Mouse (Mus musculus) left cerebral cortex, adult 8-10 months (tissue): ENCODE results near the gene Lcn9. TPM values are rescaled to one million over a fixed set of nuclear protein-coding genes. Genes with fewer than 3 reads are reported as not detected.

Source experiments
- DNase-seq, 2 experiments: peaks; one replicate each; pipeline ENCODE4 v3.0.0; 2022; ENCODE audit warnings: low spot score in 2 of 2
- total RNA-seq, 4 experiments: library from RNA; stranded (reverse); gene quantifications; 2 replicates each; pipeline ENCODE4 v1.2.4; 2022

The Lcn9 gene
- total RNA-seq, 4 experiments from 2014 or later: not detected

DNA sequence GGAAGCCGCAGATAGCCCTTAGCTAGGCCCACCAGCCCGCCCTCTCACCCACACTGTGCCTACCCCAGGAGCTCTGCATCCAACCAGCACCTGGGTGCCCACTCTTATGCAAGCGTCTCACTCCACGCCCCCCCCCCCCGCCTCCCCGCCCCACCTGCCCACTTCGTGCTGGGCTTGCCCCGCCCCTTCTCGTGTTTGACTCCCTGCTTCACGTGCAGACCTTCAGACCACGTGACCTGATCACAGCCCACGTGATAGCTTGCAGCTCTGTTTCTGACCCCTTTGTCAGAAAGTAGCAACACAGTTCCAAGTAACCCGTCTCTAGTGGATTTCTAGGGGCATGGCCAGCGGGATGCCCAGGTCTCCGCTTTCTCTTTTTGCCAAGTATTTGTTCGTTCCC is 24.3 kb downstream of the Lcn9 start, which contains the start of gene Sohlh1:
TSS of gene Sohlh1 (minus strand) at position 23 of the 400 bp plus-strand sequence.
- no peak for DNase-seq

DNA sequence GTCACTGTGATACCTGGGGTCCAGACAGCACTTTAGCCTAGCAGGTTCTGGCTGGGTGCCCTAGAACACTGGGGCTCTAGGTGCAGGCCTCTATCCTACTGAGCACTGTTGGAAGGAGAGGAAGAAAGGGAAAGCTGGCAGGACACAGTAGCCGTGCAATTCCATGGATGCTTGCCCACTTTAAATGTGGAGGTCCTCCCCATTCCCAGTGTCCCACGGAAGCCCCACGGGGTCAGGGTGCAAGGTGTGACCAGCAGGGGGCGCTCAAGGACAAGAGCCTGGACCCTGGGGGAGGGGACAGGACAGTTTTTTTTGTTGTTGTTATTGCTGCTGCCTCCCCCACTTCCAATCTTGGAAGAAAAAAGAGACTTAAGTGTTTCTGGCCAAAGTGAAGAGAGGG is 27.4 kb downstream of the Lcn9 start:
- no peak for DNase-seq

GRCm38 (mm10) chr2:25852626-25853025 is 29.7 kb downstream of the Lcn9 start:
- peak in 1 of 2 experiments; percentile 55 for DNase-seq

DNA sequence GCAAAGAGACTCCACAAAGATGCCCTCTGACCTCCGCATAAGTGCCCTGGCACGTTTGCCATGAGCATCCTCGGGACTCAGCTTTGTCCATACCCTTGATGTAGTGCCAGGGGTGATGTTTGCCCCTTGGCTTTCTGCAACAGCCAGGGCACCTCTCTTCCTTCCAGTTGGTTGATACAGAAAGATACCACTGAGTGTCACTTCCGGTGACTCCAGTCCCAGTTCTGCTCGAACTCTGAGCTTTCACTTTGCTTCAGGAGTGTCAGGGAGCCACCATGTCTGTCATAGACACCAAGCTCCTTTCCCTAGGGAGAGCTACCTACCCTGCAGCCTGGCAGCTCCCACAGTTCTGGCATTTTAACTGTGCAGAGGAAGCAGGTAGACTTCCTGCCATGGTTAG is 31.0 kb downstream of the Lcn9 start:
- DNase-seq: no peak

DNA sequence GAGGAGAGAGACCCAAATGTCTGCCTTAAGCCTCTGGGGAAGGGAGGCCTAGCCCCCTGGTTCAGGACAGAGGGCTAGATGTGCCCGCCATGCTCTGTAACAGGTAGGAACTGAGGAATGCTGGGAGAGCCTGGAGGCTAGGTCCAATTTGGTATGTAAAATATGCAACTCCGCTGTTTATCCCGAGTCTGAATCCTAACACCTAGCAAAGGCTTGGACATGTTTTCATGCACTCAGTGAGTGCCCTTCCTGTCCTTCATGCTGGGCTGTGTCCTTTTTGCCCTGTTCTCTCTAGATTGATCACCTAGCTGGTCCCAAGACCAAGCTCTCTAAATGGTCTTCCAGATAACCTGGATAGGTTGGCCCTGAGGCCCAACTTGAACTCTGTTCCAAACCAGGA is 36.9 kb downstream of the Lcn9 start:
- DNase-seq: no peak

GRCm38 (mm10) chr2:25862038-25862437 is 39.1 kb downstream of the Lcn9 start:
- no peak for DNase-seq

- no peak for DNase-seq
Observed at GRCm38 (mm10) chr2:25862696-25863270, 39.8 kb downstream of the Lcn9 start.

DNA sequence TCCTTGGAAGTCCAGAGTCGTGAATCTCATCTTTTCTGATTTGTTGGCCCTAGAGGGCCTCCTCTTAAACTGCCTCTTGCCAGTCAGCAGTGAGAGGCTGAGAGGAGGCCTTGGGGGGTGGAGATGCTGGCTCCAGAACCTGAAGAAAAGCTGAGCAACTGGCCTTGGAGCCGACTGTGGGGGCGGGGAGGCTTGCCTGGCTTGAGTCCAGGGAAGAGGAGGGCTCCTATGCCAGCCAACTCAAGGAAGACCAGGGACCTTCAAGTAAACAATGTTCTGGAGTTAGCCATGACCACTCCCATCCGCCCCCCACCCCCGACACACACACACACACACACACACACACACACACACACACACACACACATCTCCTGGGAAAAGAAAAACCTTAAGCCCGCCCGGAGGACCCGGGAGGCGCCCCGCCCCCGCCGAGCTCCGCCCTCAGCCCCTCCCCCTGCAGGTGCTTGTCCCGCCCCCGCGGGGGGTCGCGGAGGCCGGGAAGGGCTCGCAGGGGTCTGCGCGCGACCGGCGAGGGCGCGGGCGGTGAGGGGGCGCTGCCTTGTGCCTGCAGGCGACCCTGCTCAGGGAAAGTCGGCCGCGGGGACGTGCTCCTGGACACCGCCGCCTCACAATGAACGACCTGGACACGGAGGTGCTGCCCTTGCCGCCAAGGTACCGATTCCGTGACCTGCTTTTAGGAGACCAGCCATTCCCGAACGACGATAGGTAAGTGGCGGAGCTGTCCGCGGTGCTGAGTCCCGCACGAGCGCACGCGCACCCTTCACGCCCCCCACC is 40.6 kb downstream of the Lcn9 start, which contains the start of gene Kcnt1:
TSS of gene Kcnt1 (plus strand) at position 398 of the 795 bp plus-strand sequence.
- peak; percentile 42 to 57 for DNase-seq

DNA sequence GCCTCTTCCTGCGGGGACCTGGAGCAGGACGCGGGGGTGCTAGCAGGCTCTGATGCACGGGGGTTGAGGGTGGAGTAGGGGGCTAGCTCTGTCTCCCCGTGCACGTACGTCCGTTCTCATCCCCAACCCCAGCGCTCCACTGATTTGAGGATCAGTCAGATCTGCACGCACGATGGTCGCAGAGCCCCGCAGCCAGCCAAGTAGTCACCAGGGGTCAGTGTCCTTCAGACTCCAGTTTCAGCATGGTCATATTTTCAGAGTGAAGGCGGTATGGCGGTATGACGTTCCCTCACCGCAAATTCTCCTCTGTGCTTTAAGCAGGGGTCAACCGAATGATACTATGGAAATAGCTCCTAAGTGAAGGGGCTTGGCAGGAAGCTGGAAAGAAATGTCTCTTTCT is 41.3 kb downstream of the Lcn9 start:
- DNase-seq: no peak

DNA sequence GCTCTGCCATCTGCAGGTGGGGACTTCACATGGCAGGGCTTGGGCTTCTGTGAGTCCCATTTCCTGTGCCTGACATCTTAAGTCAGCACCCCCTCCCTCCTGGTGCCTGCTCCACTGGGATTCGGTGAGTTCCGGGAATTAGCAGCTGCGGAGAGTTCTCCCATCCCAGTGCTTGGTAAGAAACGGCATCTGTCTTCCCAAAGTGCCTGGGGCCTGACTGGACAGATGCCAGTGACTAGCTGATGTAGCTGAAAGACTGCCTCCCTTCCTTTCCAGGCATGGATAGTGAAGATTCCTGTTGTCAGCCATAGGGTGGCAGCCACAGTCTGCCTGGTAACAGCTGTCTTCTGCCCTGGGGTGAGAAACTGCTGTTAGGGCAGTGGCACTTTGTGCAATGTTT is 42.5 kb downstream of the Lcn9 start:
- DNase-seq: peak; percentile 35 to 79

DNA sequence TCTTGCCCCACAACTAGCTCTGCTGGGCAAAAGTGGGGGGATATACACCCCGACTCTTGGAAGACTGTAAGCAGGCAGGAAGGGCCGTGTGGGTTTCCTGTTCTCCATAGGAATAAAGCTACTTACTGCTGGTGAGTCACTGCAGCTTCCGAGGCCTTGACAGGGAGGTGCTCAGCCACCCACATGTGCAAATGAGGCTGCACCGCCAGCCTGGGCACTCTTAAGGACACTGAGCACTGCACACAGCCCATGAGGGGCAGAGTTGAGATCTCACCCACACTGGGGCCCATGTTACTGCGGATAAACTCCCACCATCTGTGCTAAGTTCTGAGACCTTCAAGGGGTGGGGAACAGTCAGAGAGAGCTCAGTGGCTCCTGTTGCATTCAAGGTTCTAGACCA is 43.7 kb downstream of the Lcn9 start:
- peak in 1 of 2 experiments; percentile 62 for DNase-seq

Other genes starting within 250 kb of the Lcn9 start
- gene Mamdc4, start 248.3 kb upstream of the Lcn9 start, total RNA-seq: 1 to 10 TPM in 3 of 4 experiments, under 1 TPM in 1; 0.46 to 3.1 (median 1.7) TPM
- 10 to 100 TPM; 57.8 to 72.0 (median 64.7) TPM for gene Phpt1, start 247.9 kb upstream of the Lcn9 start, total RNA-seq
- 10 to 100 TPM; 86.8 to 96.3 (median 92.7) TPM for gene Ajm1, start 241.4 kb upstream of the Lcn9 start, total RNA-seq
- 100 to 1,000 TPM; 135 to 160 (median 145) TPM for gene Rabl6, start 214.6 kb upstream of the Lcn9 start, total RNA-seq
- gene Ccdc183, start 205.5 kb upstream of the Lcn9 start, total RNA-seq: not detected
- 10 to 100 TPM; 21.0 to 30.4 (median 22.8) TPM for gene Tmem141, start 201.1 kb upstream of the Lcn9 start, total RNA-seq
- gene Fcna, start 195.1 kb upstream of the Lcn9 start, total RNA-seq: 1 to 10 TPM in 2 of 4 experiments, under 1 TPM in 2; 0.46 to 1.2 (median 0.80) TPM
- not detected for gene Lcn8, start 170.0 kb upstream of the Lcn9 start, total RNA-seq
- gene Lcn5, start 165.2 kb upstream of the Lcn9 start, total RNA-seq: not detected
- gene Lcn6, start 146.4 kb upstream of the Lcn9 start, total RNA-seq: not detected
- not detected for gene Lcn10, start 140.4 kb upstream of the Lcn9 start, total RNA-seq
- not detected for gene Obp2a, start 123.1 kb upstream of the Lcn9 start, total RNA-seq
- 100 to 1,000 TPM in 2 of 4 experiments, 10 to 100 TPM in 2; 86.5 to 102 (median 95.1) TPM for gene Bmyc, start 116.4 kb upstream of the Lcn9 start, total RNA-seq
- under 1 TPM in 2 of 4 experiments, not detected in 2; 0.72 to 0.74 TPM for gene Obp2b, start 86.1 kb upstream of the Lcn9 start, total RNA-seq
- gene Lcn3, start 57.6 kb upstream of the Lcn9 start, total RNA-seq: not detected
- not detected for gene Lcn11, start 46.1 kb upstream of the Lcn9 start, total RNA-seq
- not detected for gene Gm13539, start 40.9 kb upstream of the Lcn9 start, total RNA-seq
- not detected for gene Glt6d1, start 7.3 kb upstream of the Lcn9 start, total RNA-seq
- not detected for gene Sohlh1, start 24.1 kb downstream of the Lcn9 start, total RNA-seq
- 100 to 1,000 TPM; 132 to 138 (median 136) TPM for gene Kcnt1, start 40.6 kb downstream of the Lcn9 start, total RNA-seq
- 100 to 1,000 TPM; 128 to 175 (median 144) TPM for gene Camsap1, start 160.1 kb downstream of the Lcn9 start, total RNA-seq
- gene Ubac1, start 198.6 kb downstream of the Lcn9 start, total RNA-seq: 10 to 100 TPM; 46.1 to 64.4 (median 55.4) TPM